Mouse (Mus musculus) kidney, embryonic 14.5 days (tissue): ENCODE measurements around the gene Btbd8. TPM values are rescaled to one million over a fixed set of nuclear protein-coding genes. Genes with fewer than 3 reads are reported as not detected.

Experiments used
- ATAC-seq: fragments of 200-750 bp; cut with Nextera tagmentation; 2 replicates; pipeline ENCODE4 v1.8.0; 2017; ENCODE audit warnings: moderate number of reproducible peaks, mild to moderate bottlenecking, moderate TSS enrichment, moderate library complexity; ENCODE audit not compliant: low FRiP score, low TSS enrichment
- H3K27ac ChIP-seq: fragments of 300-500 bp; sonication (generic); 2 replicates; pipeline ENCODE4 v1.5.1; 2014; ENCODE audit warnings: low read depth, mild to moderate bottlenecking, low read length, moderate library complexity, mixed read lengths
- H3K27me3 ChIP-seq: fragments of 300-500 bp; sonication (generic); 2 replicates; pipeline ENCODE4 v1.6.1; 2014; ENCODE audit warnings: mild to moderate bottlenecking, low read length; ENCODE audit not compliant: control insufficient read depth, insufficient read depth
- H3K36me3 ChIP-seq: fragments of 300-500 bp; sonication (generic); 2 replicates; pipeline ENCODE4 v1.6.1; 2014; ENCODE audit warnings: low read length, mixed read lengths; ENCODE audit not compliant: control insufficient read depth, insufficient read depth
- H3K4me1 ChIP-seq: fragments of 300-500 bp; sonication (generic); 2 replicates; pipeline ENCODE4 v1.6.1; 2014; ENCODE audit warnings: low read length, mixed read lengths; ENCODE audit not compliant: control insufficient read depth, insufficient read depth
- H3K4me2 ChIP-seq: fragments of 300-500 bp; sonication (generic); replicated peaks from 2 replicates; pipeline ENCODE4 v1.6.1; 2014; ENCODE audit warnings: low read depth, mild to moderate bottlenecking, low read length
- H3K4me3 ChIP-seq: fragments of 300-500 bp; sonication (generic); 2 replicates; pipeline ENCODE4 v1.5.1; 2014; ENCODE audit warnings: mild to moderate bottlenecking, low read length
- H3K9ac ChIP-seq: fragments of 300-500 bp; sonication (generic); 2 replicates; pipeline ENCODE4 v1.6.1; 2014; ENCODE audit warnings: low read depth, mild to moderate bottlenecking, low read length, moderate library complexity
- H3K9me3 ChIP-seq: fragments of 300-500 bp; sonication (generic); 2 replicates; pipeline ENCODE4 v1.6.1; 2016; ENCODE audit warnings: low read length; ENCODE audit not compliant: control insufficient read depth
- WGBS: fragments of 180-500 bp; shearing (Covaris S2); extraction: QIAGEN DNeasy Blood & Tissue Kit; methylation state at CpG from one replicate; pipeline ENCODE4 v1.1.7; 2014; 5-methylcytosine and 5-hydroxymethylcytosine counted together
- polyA plus RNA-seq: library from polyadenylated mRNA; unstranded; fragments of >200 nt; fragmentation: Nextera tagmentation; extraction: Ambion mirVana; gene quantifications from 2 replicates; pipeline ENCODE4 v1.2.1, GENCODE M21; 2014

Gene Btbd8
- polyA plus RNA-seq: 4.0 and 4.1 TPM in 2 replicates

- Histone ChIP-seq H3K4me2 (peak within 1 kb of the TSS; percentile 66), H3K4me3 (peak within 1 kb of the TSS; percentile 77), H3K27ac (peak within 1 kb of the TSS; percentile 79), H3K9ac (peak within 1 kb of the TSS; percentile 88), H3K27me3 (no peaks in the 10 kb centered on the region), H3K9me3 (no peaks in the 10 kb centered on the region), H3K4me1 (no peaks in the 10 kb centered on the region), H3K36me3 (no peaks in the 10 kb centered on the region)
- ATAC-seq: peak; percentile 97
- WGBS: under 1% methylated on average over 50 of the region's 51 CpGs
Measured at GRCm38 (mm10) chr5:107437464-107438281, at the start of gene Btbd8. Gene Btbd8 (plus strand): TSS chr5:107437997.

DNA sequence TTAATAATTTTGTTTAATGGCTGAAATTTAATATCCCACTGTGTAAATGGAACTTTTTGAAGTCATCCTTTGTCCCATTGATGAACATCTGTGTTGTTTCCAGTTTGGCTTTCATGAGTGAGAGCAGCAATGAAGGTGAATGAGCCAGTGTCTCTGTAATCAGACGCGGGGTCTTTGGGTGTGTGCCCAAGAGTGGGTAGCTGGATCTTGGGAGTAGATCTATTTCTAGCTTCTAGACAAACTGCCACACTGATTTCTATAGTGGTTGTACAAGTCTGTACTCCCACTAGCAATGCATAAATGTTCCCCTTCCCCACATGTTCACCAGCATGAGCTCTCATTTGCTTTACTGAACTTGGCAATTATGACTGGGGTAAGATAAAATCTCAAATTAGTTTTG is 48.4 kb upstream of the Btbd8 start:
- ATAC-seq: no peak

GRCm38 (mm10) chr5:107394437-107394836 is 43.4 kb upstream of the Btbd8 start:
- no peak overlapping the region for H3K4me2 ChIP-seq
- no peaks in the 10 kb centered on the region for H3K27me3 ChIP-seq
- no peak for ATAC-seq
- no peak overlapping the region for H3K27ac ChIP-seq
- H3K4me1 ChIP-seq: no peaks in the 10 kb centered on the region
- no peak overlapping the region for H3K9ac ChIP-seq
- H3K9me3 ChIP-seq: no peaks in the 10 kb centered on the region
- no peaks in the 10 kb centered on the region for H3K36me3 ChIP-seq
- WGBS: 30% methylated on average over 2 of the region's 2 CpGs
- no peak overlapping the region for H3K4me3 ChIP-seq

More for the DNA sequence above, 48.4 kb upstream of the Btbd8 start:
- Histone ChIP-seq H3K4me3 (no peak overlapping the region), H3K9me3 (no peaks in the 10 kb centered on the region), H3K27me3 (no peaks in the 10 kb centered on the region), H3K36me3 (no peaks in the 10 kb centered on the region), H3K4me1 (no peaks in the 10 kb centered on the region), H3K4me2 (no peak overlapping the region), H3K27ac (no peak overlapping the region), H3K9ac (no peak overlapping the region)
- 89% methylated on average over 2 of the region's 2 CpGs for WGBS

DNA sequence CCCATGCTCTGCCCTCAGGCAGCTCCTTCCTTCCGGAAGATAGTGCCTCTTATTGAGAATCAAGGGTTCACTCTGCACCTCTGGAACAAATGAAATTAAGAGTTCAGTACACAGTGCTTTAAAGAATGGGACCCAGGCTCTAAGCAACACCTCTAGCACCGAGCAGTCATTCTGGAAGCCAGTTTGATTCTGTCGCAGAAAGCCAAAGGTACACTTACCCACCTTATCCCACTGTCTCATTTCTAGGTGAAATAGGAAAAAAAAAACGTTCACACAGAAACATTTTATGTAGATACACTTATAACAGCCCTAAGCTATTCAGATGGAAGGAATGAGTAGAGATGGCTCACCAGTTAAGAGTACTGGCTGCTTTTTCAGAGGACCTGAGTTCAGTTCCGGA is 35.4 kb upstream of the Btbd8 start, which contains the start of gene Ephx4:
TSS of gene Ephx4 (plus strand) at position 301 of the 400 bp plus-strand sequence.
- ATAC-seq: no peak
- no peaks in the 10 kb centered on the region for H3K9me3 ChIP-seq
- H3K4me1 ChIP-seq: peaks cover 5% of the 10 kb centered on the region; the same call in 1 of the 2 replicates
- 18% methylated on average over 5 of the region's 5 CpGs for WGBS
- H3K36me3 ChIP-seq: no peaks in the 10 kb centered on the region
- H3K9ac ChIP-seq: peak within 1 kb of the TSS; percentile 63
- H3K4me3 ChIP-seq: peak within 1 kb of the TSS; percentile 61
- peaks cover 23% of the 10 kb centered on the region for H3K27me3 ChIP-seq
- peak within 1 kb of the TSS; percentile 99 for H3K4me2 ChIP-seq
- no peak within 1 kb of the TSS for H3K27ac ChIP-seq

GRCm38 (mm10) chr5:107403011-107403946 is 34.5 kb upstream of the Btbd8 start:
- under 1% methylated on average over 66 of the region's 80 CpGs for WGBS
- no peaks in the 10 kb centered on the region for H3K9me3 ChIP-seq
- ATAC-seq: peak; percentile 89
- H3K27me3 ChIP-seq: peaks cover 23% of the 10 kb centered on the region
- H3K4me1 ChIP-seq: peaks cover 5% of the 10 kb centered on the region; the same call in 1 of the 2 replicates
- peak overlapping the region; percentile 63 for H3K9ac ChIP-seq
- peak overlapping the region; percentile 61 for H3K4me3 ChIP-seq
- H3K4me2 ChIP-seq: peak overlapping the region; percentile 99
- no peaks in the 10 kb centered on the region for H3K36me3 ChIP-seq
- H3K27ac ChIP-seq: no peak overlapping the region

GRCm38 (mm10) chr5:107403947-107404684 is 33.7 kb upstream of the Btbd8 start:
- Histone ChIP-seq H3K4me2 (peak overlapping the region; percentile 99), H3K4me3 (peak overlapping the region; percentile 61), H3K4me1 (peaks cover 5% of the 10 kb centered on the region; the same call in 1 of the 2 replicates), H3K27ac (no peak overlapping the region), H3K36me3 (no peaks in the 10 kb centered on the region), H3K9me3 (no peaks in the 10 kb centered on the region), H3K27me3 (peaks cover 23% of the 10 kb centered on the region), H3K9ac (peak overlapping the region; percentile 63; the same call in 1 of the 2 replicates)
- no peak; the same call in 1 of the 2 replicates for ATAC-seq
- WGBS: 27% methylated on average over 12 of the region's 12 CpGs

DNA sequence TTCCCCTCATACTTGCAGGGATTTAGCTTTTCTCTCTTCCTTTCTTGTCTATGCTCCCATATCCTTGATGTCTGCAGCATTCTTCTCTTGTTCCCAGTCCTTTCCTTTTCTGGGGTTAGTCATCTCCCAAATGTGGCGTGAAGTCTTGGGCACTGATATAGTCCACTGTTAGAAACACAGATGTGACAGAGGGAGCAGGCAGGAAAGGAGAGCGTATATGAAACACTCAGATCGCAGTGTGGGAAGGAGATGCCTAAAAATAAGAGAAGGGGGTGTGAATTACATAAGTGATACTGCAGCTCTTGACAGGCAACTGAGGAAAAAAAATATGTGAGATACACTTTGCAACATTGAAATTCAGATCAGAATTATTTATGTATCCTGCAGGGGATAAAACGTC is 32.4 kb upstream of the Btbd8 start:
- H3K4me2 ChIP-seq: no peak overlapping the region
- H3K36me3 ChIP-seq: no peaks in the 10 kb centered on the region
- peaks cover 5% of the 10 kb centered on the region; the same call in 1 of the 2 replicates for H3K4me1 ChIP-seq
- H3K9me3 ChIP-seq: no peaks in the 10 kb centered on the region
- H3K4me3 ChIP-seq: no peak overlapping the region
- 85% methylated on average over 4 of the region's 4 CpGs for WGBS
- H3K27ac ChIP-seq: no peak overlapping the region
- peaks cover 23% of the 10 kb centered on the region for H3K27me3 ChIP-seq
- H3K9ac ChIP-seq: no peak overlapping the region
- ATAC-seq: no peak

DNA sequence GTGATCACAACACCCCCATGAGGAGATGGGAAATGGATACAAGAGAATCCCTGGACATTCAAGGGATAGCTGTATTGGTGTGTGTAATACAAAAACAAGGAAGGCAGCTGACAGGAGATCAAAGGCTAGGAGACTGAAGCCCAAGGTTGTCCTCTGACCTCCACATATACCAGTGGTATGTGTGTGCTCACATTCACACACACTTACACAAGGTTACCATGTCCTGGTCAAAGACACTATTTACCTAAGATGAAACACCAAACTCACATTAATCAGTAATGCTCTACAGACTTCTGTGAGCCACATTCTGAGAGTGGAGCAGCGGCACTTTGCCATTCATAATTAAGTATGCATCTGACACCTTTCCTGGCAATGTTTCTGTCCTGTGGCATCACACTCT is 27.5 kb upstream of the Btbd8 start:
- no peak for ATAC-seq
- 66% methylated on average over 1 of the region's 1 CpGs for WGBS
- no peaks in the 10 kb centered on the region for H3K9me3 ChIP-seq
- no peak overlapping the region for H3K9ac ChIP-seq
- no peaks in the 10 kb centered on the region for H3K4me1 ChIP-seq
- no peaks in the 10 kb centered on the region for H3K27me3 ChIP-seq
- H3K27ac ChIP-seq: no peak overlapping the region
- H3K4me3 ChIP-seq: no peak overlapping the region
- no peak overlapping the region for H3K4me2 ChIP-seq
- no peaks in the 10 kb centered on the region for H3K36me3 ChIP-seq
